Mouse (Mus musculus) lung, adult 2 months (tissue): ENCODE data around the gene Sertad3.

ENCODE experiments used
- CTCF ChIP-seq: fragments of 200-500 bp; IDR thresholded peaks from 2 replicates; pipeline ENCODE4 v1.5.1; 2011; ENCODE audit warnings: mild to moderate bottlenecking, low read length, control low read depth; ENCODE audit not compliant: insufficient read depth
- POLR2A ChIP-seq: fragments of 200-500 bp; IDR thresholded peaks from 2 replicates; pipeline ENCODE4 v1.6.1; 2011; ENCODE audit warnings: low read depth, mild to moderate bottlenecking, control low read depth, low read length, borderline replicate concordance; ENCODE audit errors: extremely low read depth

- TF ChIP-seq CTCF (no peak), POLR2A (no peak)
Measured at GRCm38 (mm10) chr7:27523805-27524204, 50.2 kb downstream of the Sertad3 start.
